Mouse (Mus musculus): ENCODE measurements around the gene Daam2. TPM values are rescaled to one million over a fixed set of nuclear protein-coding genes. Genes with fewer than 3 reads are reported as not detected.
"Not testable (repeated sequence)": the region's sequence is repeated elsewhere in the genome, so short reads cannot be mapped to it uniquely, and the experiment has no call there.

Gene Daam2
- total RNA-seq, 1 experiment from 2014 or later: under 0.01 TPM

- ATAC-seq (replicated peaks; ENCODE audit: low read depth, poor library complexity, severe bottlenecking): no peak
These were observed 66.0 kb downstream of the Daam2 start for GRCm38 (mm10) chr17:49498169-49498568.

- ATAC-seq (replicated peaks; ENCODE audit: low read depth, poor library complexity, severe bottlenecking): no peak
These were observed 70.9 kb downstream of the Daam2 start for GRCm38 (mm10) chr17:49493276-49493675.

- no peak for ATAC-seq (replicated peaks; ENCODE audit: low read depth, poor library complexity, severe bottlenecking)
These were observed 75.0 kb downstream of the Daam2 start for GRCm38 (mm10) chr17:49489098-49489497.

DNA sequence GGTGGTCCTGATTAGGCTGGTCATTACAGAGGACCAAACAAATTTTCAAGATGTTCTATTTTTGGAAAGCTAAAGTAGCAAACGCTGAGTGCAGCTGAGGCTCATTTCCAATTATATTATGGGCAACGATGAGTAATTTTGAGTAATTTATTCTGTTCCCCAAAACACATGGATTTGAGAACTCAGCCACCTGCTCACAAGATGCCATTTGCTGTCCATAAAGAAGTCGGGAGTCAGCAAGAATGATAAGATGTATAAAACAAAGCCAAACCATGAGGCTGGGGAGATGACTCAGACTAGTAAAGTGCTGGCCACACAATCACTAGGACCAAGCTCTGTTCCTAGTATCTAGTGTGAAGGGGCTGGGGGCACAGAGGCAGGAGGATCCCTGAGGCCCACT, 79.7 kb downstream of the Daam2 start:
- ATAC-seq (replicated peaks; ENCODE audit: low read depth, poor library complexity, severe bottlenecking): no peak

GRCm38 (mm10) chr17:49481876-49482275, 82.3 kb downstream of the Daam2 start:
- ATAC-seq (replicated peaks; ENCODE audit: low read depth, poor library complexity, severe bottlenecking): no peak

DNA sequence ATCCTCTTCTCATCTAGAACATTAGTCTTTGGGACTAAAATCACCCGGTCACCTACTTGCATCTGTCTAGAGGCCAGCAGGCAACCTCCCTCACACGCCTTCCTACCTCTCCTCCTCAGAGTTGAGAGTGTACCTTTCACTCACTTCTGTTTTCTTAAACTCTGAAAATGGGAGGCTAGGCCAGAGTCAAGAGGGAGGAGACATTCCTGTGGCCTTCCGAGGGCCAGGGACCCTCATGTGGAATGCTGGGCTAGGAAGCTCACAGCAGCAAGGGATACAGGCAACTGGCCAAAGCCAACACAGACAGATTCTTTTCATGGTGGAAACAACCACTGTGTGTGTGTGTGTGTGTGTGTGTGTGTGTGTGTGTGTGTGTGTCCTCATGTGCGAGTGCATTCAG, 86.8 kb downstream of the Daam2 start:
- ATAC-seq (replicated peaks; ENCODE audit: low read depth, poor library complexity, severe bottlenecking): no peak

GRCm38 (mm10) chr17:49475174-49475573, 89.0 kb downstream of the Daam2 start:
- no peak for ATAC-seq (replicated peaks; ENCODE audit: low read depth, poor library complexity, severe bottlenecking)

GRCm38 (mm10) chr17:49474051-49474450, 90.1 kb downstream of the Daam2 start:
- no peak for ATAC-seq (replicated peaks; ENCODE audit: low read depth, poor library complexity, severe bottlenecking)

- ATAC-seq (replicated peaks; ENCODE audit: low read depth, poor library complexity, severe bottlenecking): no peak
These were observed 91.5 kb downstream of the Daam2 start for GRCm38 (mm10) chr17:49472626-49473025.

- ATAC-seq (replicated peaks; ENCODE audit: low read depth, poor library complexity, severe bottlenecking): peak; percentile 92
These were observed 95.9 kb downstream of the Daam2 start for GRCm38 (mm10) chr17:49468223-49468622.

GRCm38 (mm10) chr17:49464884-49465283, 99.3 kb downstream of the Daam2 start:
- ATAC-seq (replicated peaks; ENCODE audit: low read depth, poor library complexity, severe bottlenecking): no peak

DNA sequence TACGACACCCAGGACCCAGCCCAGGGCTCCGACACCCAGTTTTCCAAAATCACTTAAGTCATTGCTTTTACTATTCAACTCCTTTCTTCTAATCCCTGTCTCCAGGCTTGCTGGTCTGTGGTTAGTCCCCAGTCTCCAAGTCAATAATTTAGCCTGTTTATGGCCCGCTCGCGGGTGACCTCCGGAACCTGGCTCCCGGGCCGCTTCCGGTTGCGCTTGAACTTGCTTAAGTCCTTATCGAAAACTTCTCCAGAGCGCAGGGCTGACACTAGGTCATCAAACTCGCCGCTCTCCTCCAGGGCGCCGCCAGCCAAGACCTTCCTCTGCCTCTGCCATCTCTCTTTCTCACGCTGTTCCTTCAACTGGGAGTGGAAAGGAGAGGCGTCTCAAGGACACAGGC, 105.8 kb downstream of the Daam2 start:
- no peak for ATAC-seq (replicated peaks; ENCODE audit: low read depth, poor library complexity, severe bottlenecking)

- peak; percentile 37 for ATAC-seq (replicated peaks; ENCODE audit: low read depth, poor library complexity, severe bottlenecking)
These were observed 106.3 kb downstream of the Daam2 start for GRCm38 (mm10) chr17:49457833-49458232.

- ATAC-seq (replicated peaks; ENCODE audit: low read depth, poor library complexity, severe bottlenecking): no peak
These were observed 107.8 kb downstream of the Daam2 start for GRCm38 (mm10) chr17:49456334-49456733.

- ATAC-seq (replicated peaks; ENCODE audit: low read depth, poor library complexity, severe bottlenecking): no peak
These were observed 113.2 kb downstream of the Daam2 start for GRCm38 (mm10) chr17:49450922-49451321.

DNA sequence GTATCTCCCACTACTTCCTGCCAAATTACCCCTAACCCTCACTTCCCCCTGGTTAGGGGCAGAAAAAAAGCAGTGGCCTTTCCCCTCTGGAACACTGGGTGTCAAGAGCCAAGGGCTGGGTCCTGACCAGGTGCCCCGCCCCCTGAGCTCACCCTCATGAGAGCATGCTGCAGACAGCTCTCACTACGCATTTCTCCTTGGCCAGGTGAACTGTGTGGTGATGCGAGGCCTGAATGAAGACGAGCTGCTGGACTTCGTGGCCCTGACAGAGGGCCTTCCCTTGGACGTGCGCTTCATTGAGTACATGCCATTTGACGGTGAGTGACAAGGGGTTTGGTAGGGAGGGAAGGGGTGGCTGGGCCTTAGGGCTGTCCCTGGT, 114.9 kb downstream of the Daam2 start:
- ATAC-seq (replicated peaks; ENCODE audit: low read depth, poor library complexity, severe bottlenecking): no peak

GRCm38 (mm10) chr17:49448570-49449229, 115.4 kb downstream of the Daam2 start:
- no peak for ATAC-seq (replicated peaks; ENCODE audit: low read depth, poor library complexity, severe bottlenecking)

DNA sequence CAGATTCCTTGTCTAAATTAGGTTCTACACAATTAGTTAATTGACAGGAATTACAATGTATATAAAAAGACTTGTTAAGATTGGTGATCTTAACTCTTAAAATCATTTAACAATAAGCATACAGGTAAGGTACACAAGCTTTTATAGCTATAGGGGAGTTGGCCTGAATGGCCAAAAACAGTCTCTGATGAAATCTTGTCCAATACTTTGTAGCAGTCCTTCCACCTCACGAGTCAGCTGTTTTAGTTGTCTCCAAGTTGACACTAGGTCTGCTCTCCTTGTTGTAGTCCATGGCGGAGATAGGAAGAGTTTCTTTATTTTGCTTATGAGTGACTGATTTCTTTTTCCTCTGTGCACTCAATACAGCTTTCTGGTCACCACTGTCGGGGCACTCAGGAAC, 121.3 kb downstream of the Daam2 start:
- not testable (repeated sequence) for ATAC-seq (replicated peaks; ENCODE audit: low read depth, poor library complexity, severe bottlenecking)

- no peak for ATAC-seq (replicated peaks; ENCODE audit: low read depth, poor library complexity, severe bottlenecking)
These were observed 123.6 kb downstream of the Daam2 start for GRCm38 (mm10) chr17:49440331-49441130.

GRCm38 (mm10) chr17:49439706-49440105, 124.4 kb downstream of the Daam2 start:
- ATAC-seq (replicated peaks; ENCODE audit: low read depth, poor library complexity, severe bottlenecking): no peak

GRCm38 (mm10) chr17:49438822-49439574, 125.1 kb downstream of the Daam2 start:
- peak; percentile 83 for ATAC-seq (replicated peaks; ENCODE audit: low read depth, poor library complexity, severe bottlenecking)

All from common myeloid progenitor, adult 5-6 weeks (primary cell).